Mouse (Mus musculus): Measurements from ENCODE around the gene AC129217.1.
"Not testable (repeated sequence)": the region's sequence is repeated elsewhere in the genome, so short reads cannot be mapped to it uniquely, and the experiment has no call there.

DNA sequence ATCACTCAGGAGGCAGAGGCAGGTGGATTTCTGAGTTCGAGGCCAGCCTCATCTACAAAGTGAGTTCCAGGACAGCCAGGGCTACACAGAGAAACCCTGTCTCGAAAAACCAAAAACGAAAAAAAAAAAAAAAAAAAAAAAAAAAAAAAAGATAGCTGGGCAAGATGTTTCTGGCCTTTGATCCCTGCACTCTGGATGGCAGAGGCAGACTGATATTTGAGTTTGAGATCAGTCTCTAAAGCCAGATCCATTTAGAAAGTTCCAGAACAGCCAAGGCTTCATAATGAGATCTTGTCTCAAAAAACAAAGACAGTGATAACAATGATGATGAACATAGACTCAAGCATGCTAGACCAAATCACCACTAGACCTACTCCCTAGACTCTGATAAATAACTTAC, 40.8 kb downstream of the AC129217.1 start:
- TF ChIP-seq CTCF, POLR2A (IDR thresholded peaks at IDR 0.05; ENCODE audit: extremely low read depth, insufficient read depth, low read length): not testable (repeated sequence)
